Mouse (Mus musculus) liver, adult 2 months (tissue): ENCODE measurements at regions not wholly inside any gene's neighbourhood (a gene's known extent, or its start where the extent isn't known, plus 50 kb on each side); places are given as distances from the start of the nearest gene placed in this dataset.

Experiments
- DNase-seq: peaks from one replicate; pipeline ENCODE4 v3.0.0-alpha.2; 2011; ENCODE audit warnings: low read depth, low spot score; ENCODE audit errors: extremely low read depth
- H3K27ac ChIP-seq: fragments of 200-500 bp; replicated peaks from 2 replicates; pipeline ENCODE4 v1.5.1; 2012; ENCODE audit warnings: low read depth, mild to moderate bottlenecking, control low read depth, inconsistent platforms, low read length; ENCODE audit not compliant: insufficient read depth
- H3K27me3 ChIP-seq: fragments of 200-500 bp; 2 replicates; pipeline ENCODE4 v1.6.1; 2012; ENCODE audit warnings: mild to moderate bottlenecking, moderate library complexity, low read length, inconsistent platforms; ENCODE audit not compliant: control insufficient read depth, insufficient read depth
- H3K36me3 ChIP-seq: fragments of 200-500 bp; 2 replicates; pipeline ENCODE4 v1.6.1; 2012; ENCODE audit warnings: low read length, inconsistent platforms; ENCODE audit not compliant: control insufficient read depth, insufficient read depth
- H3K4me1 ChIP-seq: fragments of 200-500 bp; 2 replicates; pipeline ENCODE4 v1.6.1; 2011; ENCODE audit warnings: low read length; ENCODE audit not compliant: control insufficient read depth, insufficient read depth
- H3K4me3 ChIP-seq: fragments of 200-500 bp; 2 replicates; pipeline ENCODE4 v1.5.1; 2011; ENCODE audit warnings: low read depth, mild to moderate bottlenecking, control low read depth, low read length, moderate library complexity; ENCODE audit not compliant: insufficient read depth
- H3K79me2 ChIP-seq: fragments of 200-500 bp; 2 replicates; pipeline ENCODE4 v1.6.1; 2012; ENCODE audit warnings: inconsistent platforms, mild to moderate bottlenecking, low read length, moderate library complexity; ENCODE audit not compliant: control insufficient read depth, insufficient read depth
- H3K9ac ChIP-seq: fragments of 200-500 bp; 2 replicates; pipeline ENCODE4 v1.6.1; 2012; ENCODE audit warnings: low read depth, mild to moderate bottlenecking, control low read depth, inconsistent platforms, low read length
- CTCF ChIP-seq: fragments of 200-500 bp; IDR thresholded peaks from 2 replicates; pipeline ENCODE4 v1.5.1; 2011; ENCODE audit warnings: low read depth, low read length, control low read depth
- POLR2A ChIP-seq: fragments of 200-500 bp; IDR thresholded peaks from 2 replicates; pipeline ENCODE4 v1.6.1; 2011; ENCODE audit warnings: low read length, control low read depth; ENCODE audit not compliant: insufficient read depth; ENCODE audit errors: extremely low read depth
- WGBS: fragments of 180-500 bp; shearing (Covaris S2); methylation state at CpG from one replicate; pipeline ENCODE4 v1.1.7; 2018; 5-methylcytosine and 5-hydroxymethylcytosine counted together

DNA sequence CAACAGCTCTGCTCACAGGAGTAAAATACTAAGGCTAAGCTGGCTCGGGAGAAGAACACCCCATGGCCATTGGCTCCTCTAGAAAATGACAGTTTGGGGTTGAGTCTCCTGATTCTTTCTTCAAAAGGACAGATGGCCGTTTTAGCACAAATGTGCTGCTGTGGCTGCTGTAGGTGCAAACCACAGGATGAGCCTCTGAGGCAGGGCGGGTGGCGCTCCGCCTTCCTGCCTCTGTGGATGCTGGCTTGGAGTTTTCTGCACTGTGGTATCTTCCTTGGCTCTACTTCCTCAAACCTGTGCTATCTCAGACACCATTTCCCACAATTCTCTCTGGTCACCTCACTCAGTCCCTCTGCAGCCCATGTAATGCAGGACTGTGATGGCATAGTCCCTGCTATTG is 317.8 kb upstream of the Prickle1 start:
- no peak for DNase-seq
- TF ChIP-seq CTCF: no peak
- 79% methylated on average over 5 of the region's 5 CpGs for WGBS
- no peaks in the 10 kb centered on the region for H3K4me1 ChIP-seq
- H3K4me3 ChIP-seq: no peak overlapping the region
- no peaks in the 10 kb centered on the region for H3K27me3 ChIP-seq
- H3K27ac ChIP-seq: no peak overlapping the region
- H3K79me2 ChIP-seq: no peaks in the 10 kb centered on the region
- H3K36me3 ChIP-seq: no peaks in the 10 kb centered on the region
- H3K9ac ChIP-seq: no peak overlapping the region

DNA sequence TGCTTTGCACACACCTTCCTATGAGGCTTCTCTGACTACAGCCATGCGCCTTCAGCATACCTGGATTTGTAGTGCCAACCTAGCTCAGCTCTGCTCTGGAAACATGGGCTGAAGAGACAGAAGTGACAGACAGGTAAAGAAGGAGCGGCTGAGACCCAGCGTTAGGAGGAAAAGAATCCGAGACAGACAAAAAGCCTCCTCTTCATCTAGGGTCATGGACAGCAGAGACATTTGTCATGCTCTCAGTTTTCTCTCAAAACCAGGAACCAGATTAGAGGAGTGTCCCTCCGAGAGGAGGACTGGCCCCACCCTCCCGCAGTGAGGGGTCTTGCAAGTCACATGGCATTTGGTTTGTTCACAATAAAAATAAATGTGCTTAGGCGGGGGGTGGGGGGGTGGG is 317.4 kb upstream of the Prickle1 start:
- H3K79me2 ChIP-seq: no peaks in the 10 kb centered on the region
- H3K36me3 ChIP-seq: no peaks in the 10 kb centered on the region
- H3K9ac ChIP-seq: no peak overlapping the region
- H3K27ac ChIP-seq: no peak overlapping the region
- H3K27me3 ChIP-seq: no peaks in the 10 kb centered on the region
- H3K4me3 ChIP-seq: no peak overlapping the region
- no peak for TF ChIP-seq CTCF
- no peak for TF ChIP-seq POLR2A
- no peaks in the 10 kb centered on the region for H3K4me1 ChIP-seq
- 72% methylated on average over 7 of the region's 7 CpGs for WGBS
- DNase-seq: no peak

DNA sequence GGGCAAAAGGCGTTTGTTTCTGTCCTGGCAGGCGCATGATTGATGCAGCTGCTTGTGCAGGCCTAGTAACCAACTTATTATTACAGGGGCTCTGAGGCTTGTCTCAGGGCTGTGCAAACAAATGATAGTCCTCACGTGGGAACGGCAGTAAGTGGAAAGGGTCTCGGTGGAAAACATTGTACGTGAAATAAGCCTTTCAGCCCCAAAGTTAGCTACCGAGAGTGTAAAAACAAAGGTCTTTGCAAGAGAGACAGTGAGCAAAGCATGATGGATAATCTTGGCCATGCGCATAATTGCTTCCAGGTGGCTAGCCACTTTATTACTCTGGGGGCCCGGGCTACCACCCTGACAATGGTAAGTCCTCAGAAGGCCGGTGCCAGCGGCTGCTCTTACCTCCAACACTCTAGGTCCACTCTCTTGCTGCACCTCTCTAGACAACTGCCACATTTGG is 315.3 kb upstream of the Prickle1 start:
- H3K36me3 ChIP-seq: no peaks in the 10 kb centered on the region
- H3K9ac ChIP-seq: no peak overlapping the region
- no peaks in the 10 kb centered on the region for H3K27me3 ChIP-seq
- WGBS: 81% methylated on average over 11 of the region's 11 CpGs
- H3K4me3 ChIP-seq: no peak overlapping the region
- H3K4me1 ChIP-seq: no peaks in the 10 kb centered on the region
- H3K79me2 ChIP-seq: no peaks in the 10 kb centered on the region
- no peak for DNase-seq
- no peak overlapping the region for H3K27ac ChIP-seq
- TF ChIP-seq POLR2A (no peak), CTCF (no peak)

DNA sequence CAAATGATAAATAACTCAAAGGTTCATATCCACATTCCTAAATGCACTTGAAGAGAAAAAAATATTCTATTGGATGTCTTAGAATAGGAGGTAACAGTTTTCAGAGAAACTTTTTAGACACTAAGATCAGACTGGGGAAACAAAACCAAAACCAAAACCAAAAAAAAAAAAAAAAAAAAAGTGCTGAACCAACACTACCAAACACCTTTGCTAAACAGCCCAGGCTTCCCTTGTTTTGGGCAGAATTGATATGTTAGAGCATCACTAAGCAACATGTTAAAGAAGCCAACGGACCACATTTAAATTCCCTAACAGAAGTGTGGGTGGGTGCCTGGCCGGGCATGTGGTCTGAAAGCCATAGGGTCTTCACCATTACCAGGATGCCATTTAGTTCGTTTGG is 314.5 kb upstream of the Prickle1 start:
- H3K4me1 ChIP-seq: no peaks in the 10 kb centered on the region
- H3K27me3 ChIP-seq: no peaks in the 10 kb centered on the region
- TF ChIP-seq CTCF (no peak), POLR2A (no peak)
- H3K27ac ChIP-seq: no peak overlapping the region
- no peaks in the 10 kb centered on the region for H3K79me2 ChIP-seq
- DNase-seq: no peak
- H3K9ac ChIP-seq: no peak overlapping the region
- no peak overlapping the region for H3K4me3 ChIP-seq
- no peaks in the 10 kb centered on the region for H3K36me3 ChIP-seq
- WGBS: 71% methylated on average over 3 of the region's 3 CpGs

DNA sequence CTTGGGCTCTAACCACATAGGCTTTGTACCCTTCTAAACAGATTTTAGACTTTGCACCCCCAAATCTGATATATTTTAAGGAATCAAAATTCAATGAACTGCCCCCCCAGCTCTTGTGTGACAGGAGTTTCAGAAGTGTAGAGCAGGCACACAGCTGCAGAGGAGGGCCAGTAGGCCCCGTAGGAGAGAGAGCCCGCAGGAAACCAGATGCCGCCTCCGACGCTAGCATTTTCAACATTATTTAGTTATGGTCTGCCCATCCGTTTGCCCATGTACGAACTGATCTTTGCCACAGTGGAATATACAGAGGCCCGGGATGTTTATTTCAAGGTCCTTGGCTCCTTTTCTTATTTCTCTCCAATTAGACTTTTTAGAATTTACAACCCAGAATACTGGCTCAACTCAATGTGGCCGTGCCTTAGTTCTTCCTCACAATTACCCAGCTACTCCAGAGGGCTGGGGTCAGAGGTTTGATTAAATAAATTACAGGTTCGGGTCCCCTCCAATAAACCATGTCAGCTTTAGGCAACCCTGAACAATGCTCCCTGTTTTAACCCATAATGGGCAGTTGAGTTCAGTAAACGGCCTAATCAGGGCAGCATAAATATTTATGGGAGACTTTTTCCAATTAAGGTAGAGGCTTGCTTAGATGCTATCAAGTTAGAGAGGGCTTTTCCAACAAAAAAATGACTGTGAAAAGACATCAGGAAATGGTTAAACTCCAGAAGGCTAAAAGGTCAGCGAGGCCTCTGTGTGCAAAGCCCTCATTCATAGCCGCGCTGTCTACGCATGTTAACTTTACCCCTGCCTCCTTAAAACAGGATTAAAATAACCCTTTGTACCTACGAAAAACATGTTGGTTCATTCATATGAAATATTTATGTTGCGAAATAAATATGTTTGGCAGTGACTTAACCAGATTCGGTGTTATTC is 308.2 kb upstream of the Prickle1 start:
- no peaks in the 10 kb centered on the region for H3K27me3 ChIP-seq
- H3K27ac ChIP-seq: no peak overlapping the region
- H3K79me2 ChIP-seq: no peaks in the 10 kb centered on the region
- H3K9ac ChIP-seq: no peak overlapping the region
- no peaks in the 10 kb centered on the region for H3K36me3 ChIP-seq
- no peak overlapping the region for H3K4me3 ChIP-seq
- no peak for TF ChIP-seq CTCF
- no peak for TF ChIP-seq POLR2A
- WGBS: 81% methylated on average over 18 of the region's 18 CpGs
- no peak for DNase-seq
- no peaks in the 10 kb centered on the region for H3K4me1 ChIP-seq

DNA sequence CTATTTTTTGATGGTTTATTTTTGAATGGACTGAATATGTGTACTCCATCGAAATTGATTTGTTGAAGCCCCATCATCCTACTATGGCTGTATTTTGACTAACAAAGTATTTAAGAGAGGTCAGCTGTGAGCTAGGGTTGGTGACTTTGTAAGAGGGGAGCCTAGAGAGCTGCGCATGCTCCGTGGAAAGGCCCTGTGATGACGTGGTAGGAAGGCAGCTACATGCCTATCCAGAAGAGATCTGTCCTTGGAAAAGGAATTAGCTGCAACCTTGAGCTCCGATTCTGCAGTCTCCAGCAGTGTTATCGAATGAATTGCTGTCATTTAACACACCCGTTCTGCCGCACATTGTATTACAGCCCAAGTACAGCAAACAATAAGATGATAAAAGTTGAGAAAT is 287.1 kb upstream of the Prickle1 start:
- no peak for TF ChIP-seq CTCF
- TF ChIP-seq POLR2A: no peak
- no peaks in the 10 kb centered on the region for H3K36me3 ChIP-seq
- H3K79me2 ChIP-seq: no peaks in the 10 kb centered on the region
- no peak overlapping the region for H3K4me3 ChIP-seq
- H3K4me1 ChIP-seq: no peaks in the 10 kb centered on the region; the same call in 1 of the 2 replicates
- no peaks in the 10 kb centered on the region for H3K27me3 ChIP-seq
- H3K9ac ChIP-seq: no peak overlapping the region
- no peak for DNase-seq
- WGBS: 87% methylated on average over 8 of the region's 8 CpGs
- H3K27ac ChIP-seq: no peak overlapping the region
